Mouse (Mus musculus) limb, embryonic 15.5 days (tissue): ENCODE data around the gene Pycr2. TPM values are rescaled to one million over a fixed set of nuclear protein-coding genes. Genes with fewer than 3 reads are reported as not detected.

Source experiments
- ATAC-seq: fragments of 200-750 bp; cut with Nextera tagmentation; 2 replicates; pipeline ENCODE4 v1.8.0; 2017; ENCODE audit warnings: low read depth, moderate TSS enrichment; ENCODE audit not compliant: insufficient number of reproducible peaks, low FRiP score, low TSS enrichment
- H3K27ac ChIP-seq: fragments of 300-500 bp; sonication (generic); 2 replicates; pipeline ENCODE4 v1.5.1; 2015; ENCODE audit warnings: moderate library complexity, mild to moderate bottlenecking, inconsistent platforms
- H3K27me3 ChIP-seq: fragments of 300-500 bp; sonication (generic); 2 replicates; pipeline ENCODE4 v1.6.1; 2015; ENCODE audit warnings: inconsistent platforms
- H3K36me3 ChIP-seq: fragments of 300-500 bp; sonication (generic); 2 replicates; pipeline ENCODE4 v1.6.1; 2015; ENCODE audit warnings: inconsistent platforms
- H3K4me1 ChIP-seq: fragments of 300-500 bp; sonication (generic); 2 replicates; pipeline ENCODE4 v1.6.1; 2015; ENCODE audit warnings: inconsistent platforms
- H3K4me2 ChIP-seq: fragments of 300-500 bp; sonication (generic); 2 replicates; pipeline ENCODE4 v1.6.1; 2015; ENCODE audit warnings: mild to moderate bottlenecking, inconsistent platforms
- H3K4me3 ChIP-seq: fragments of 300-500 bp; sonication (generic); 2 replicates; pipeline ENCODE4 v1.5.1; 2015; ENCODE audit warnings: mild to moderate bottlenecking, inconsistent platforms
- H3K9ac ChIP-seq: fragments of 300-500 bp; sonication (generic); 2 replicates; pipeline ENCODE4 v1.6.1; 2015; ENCODE audit warnings: inconsistent platforms
- H3K9me3 ChIP-seq: fragments of 300-500 bp; sonication (generic); 2 replicates; pipeline ENCODE4 v1.6.1; 2016; ENCODE audit warnings: inconsistent platforms
- WGBS: fragments of 180-500 bp; shearing (Covaris S2); methylation state at CpG from one replicate; pipeline ENCODE4 v1.1.7; 2015; 5-methylcytosine and 5-hydroxymethylcytosine counted together
- polyA plus RNA-seq: library from polyadenylated mRNA; unstranded; fragments of >200 nt; fragmentation: Nextera tagmentation; extraction: Ambion mirVana; gene quantifications from 2 replicates; pipeline ENCODE4 v1.2.1, GENCODE M21; 2015

The Pycr2 gene
- polyA plus RNA-seq, 1 experiment from 2014 or later: 93.9 TPM

DNA sequence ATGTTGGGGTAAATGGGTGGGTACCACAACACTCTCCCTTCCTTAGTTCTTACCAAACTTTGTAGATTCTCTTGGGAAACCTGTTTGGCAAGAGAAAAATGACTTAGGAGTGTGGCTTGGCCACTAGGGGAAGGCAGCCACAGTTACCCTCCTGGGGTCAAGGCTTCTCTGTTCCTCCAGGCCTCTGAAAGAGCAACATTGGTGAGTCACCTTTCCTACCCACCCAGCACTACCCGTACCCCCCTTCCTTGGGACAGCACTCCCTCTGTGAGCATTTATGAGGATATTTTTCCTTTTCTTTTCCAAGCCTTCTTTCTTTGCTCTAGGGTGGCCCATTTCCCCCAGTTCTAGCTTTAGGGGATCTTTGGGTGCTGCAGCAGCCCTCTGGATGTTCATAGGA is 39.8 kb downstream of the Pycr2 start:
- Histone ChIP-seq H3K9ac (no peak overlapping the region), H3K36me3 (peaks cover 13% of the 10 kb centered on the region), H3K4me2 (peak overlapping the region; percentile 83), H3K4me3 (peak overlapping the region; percentile 86; the same call in 1 of the 2 replicates), H3K9me3 (no peaks in the 10 kb centered on the region), H3K27me3 (no peaks in the 10 kb centered on the region), H3K4me1 (peaks cover 53% of the 10 kb centered on the region), H3K27ac (peak overlapping the region; percentile 94)
- 71% methylated on average over 1 of the region's 1 CpGs for WGBS
- ATAC-seq: no peak

DNA sequence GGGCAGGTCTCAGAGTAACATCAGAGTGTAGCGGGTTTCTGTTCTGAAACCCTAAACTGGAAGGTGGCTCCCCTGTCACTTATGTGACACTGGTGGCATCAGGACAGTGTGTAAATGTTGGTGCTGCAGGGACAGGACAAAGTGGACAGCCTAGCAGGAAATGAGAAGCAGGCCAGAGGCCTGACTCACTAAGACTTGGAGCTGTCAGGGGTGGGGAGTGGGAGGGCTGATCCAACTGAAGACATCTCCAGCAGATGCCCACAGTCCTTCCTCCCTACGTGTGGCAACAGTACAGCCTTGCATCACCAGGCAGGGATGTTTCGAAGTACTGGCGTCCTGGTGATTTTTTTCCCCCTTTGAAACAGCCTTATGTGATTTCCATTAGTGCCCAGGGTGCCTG is 40.5 kb downstream of the Pycr2 start:
- H3K27ac ChIP-seq: peak overlapping the region; percentile 94
- H3K27me3 ChIP-seq: no peaks in the 10 kb centered on the region
- peaks cover 53% of the 10 kb centered on the region for H3K4me1 ChIP-seq
- H3K4me2 ChIP-seq: peak overlapping the region; percentile 44
- 69% methylated on average over 4 of the region's 4 CpGs for WGBS
- peaks cover 20% of the 10 kb centered on the region for H3K36me3 ChIP-seq
- no peaks in the 10 kb centered on the region for H3K9me3 ChIP-seq
- no peak overlapping the region for H3K9ac ChIP-seq
- H3K4me3 ChIP-seq: peak overlapping the region; percentile 24; the same call in 1 of the 2 replicates
- ATAC-seq: no peak

DNA sequence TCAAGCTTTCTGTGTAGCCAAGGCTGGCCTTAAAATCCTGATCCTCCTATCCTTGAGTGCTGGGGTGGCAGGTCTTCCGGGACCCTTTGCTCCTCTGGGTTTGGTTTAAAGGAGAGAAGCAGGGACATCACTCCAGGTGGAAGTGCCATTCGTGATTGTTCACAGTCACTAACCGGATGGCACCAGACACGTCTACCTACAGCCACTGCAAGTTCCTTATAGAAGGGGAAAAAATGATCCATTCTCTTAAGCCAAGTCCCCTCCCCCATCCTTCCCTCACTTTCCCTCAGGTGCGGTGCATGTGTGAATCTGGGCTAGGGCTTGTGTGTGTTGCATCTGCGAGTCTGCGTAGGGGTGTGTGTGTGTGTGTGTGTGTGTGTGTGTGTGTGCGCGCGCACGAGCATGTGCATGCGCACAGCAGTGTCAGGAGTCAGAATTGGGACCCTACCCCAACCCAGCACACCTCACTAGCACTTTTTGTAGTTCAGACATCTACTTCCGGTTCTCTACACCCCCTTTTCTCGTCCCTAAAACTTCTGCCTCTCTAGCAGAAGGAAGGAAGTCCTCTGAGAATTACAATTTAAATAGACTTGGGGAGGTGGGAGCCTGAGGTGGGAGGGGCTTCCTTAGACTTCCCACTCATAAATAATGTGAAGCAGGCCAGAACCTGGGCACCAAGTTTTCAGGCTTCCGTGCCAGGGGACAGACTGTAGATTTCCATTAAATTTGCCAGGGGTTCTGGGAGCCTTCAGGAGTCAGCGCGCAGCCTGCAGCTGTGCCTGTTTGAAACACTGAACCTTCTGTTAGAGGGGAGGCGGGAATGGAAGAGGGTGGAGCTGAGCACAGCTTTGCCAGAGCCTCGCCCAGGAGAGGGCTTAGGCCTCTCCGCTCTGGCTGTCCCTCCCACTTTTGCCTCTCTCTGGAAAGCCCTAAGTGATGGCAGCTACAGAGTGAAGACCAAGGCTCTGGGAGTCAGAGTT is 41.2 kb downstream of the Pycr2 start:
- Histone ChIP-seq H3K4me1 (peaks cover 53% of the 10 kb centered on the region), H3K36me3 (peaks cover 27% of the 10 kb centered on the region), H3K9me3 (no peaks in the 10 kb centered on the region), H3K4me2 (peak overlapping the region; percentile 44), H3K4me3 (peak overlapping the region; percentile 24), H3K27ac (peak overlapping the region; percentile 94), H3K9ac (no peak overlapping the region), H3K27me3 (no peaks in the 10 kb centered on the region)
- 18% methylated on average over 20 of the region's 20 CpGs for WGBS
- peak; percentile 93 for ATAC-seq

DNA sequence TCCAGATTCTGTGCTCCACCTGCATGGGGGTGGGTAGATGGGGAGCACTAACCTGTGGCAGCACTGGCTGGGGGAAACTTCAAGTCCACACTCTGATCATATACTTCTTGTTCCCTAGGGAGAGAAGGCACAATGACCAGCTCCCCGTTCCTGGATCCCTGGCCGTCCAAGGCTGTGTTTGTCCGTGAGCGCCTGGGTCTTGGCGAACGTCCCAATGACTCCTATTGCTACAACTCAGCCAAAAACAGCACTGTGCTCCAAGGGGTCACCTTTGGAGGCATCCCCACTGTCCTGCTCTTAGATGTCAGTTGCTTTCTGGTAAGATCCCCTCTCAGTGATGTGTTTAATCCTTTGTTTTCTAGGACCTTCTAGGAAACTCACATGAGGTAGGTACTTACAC is 42.4 kb downstream of the Pycr2 start:
- 87% methylated on average over 6 of the region's 6 CpGs for WGBS
- Histone ChIP-seq H3K4me2 (peak overlapping the region; percentile 44; the same call in 1 of the 2 replicates), H3K4me1 (peaks cover 48% of the 10 kb centered on the region), H3K9me3 (no peaks in the 10 kb centered on the region), H3K36me3 (peaks cover 31% of the 10 kb centered on the region), H3K9ac (no peak overlapping the region), H3K4me3 (no peak overlapping the region), H3K27me3 (no peaks in the 10 kb centered on the region), H3K27ac (peak overlapping the region; percentile 94; the same call in 1 of the 2 replicates)
- no peak for ATAC-seq

DNA sequence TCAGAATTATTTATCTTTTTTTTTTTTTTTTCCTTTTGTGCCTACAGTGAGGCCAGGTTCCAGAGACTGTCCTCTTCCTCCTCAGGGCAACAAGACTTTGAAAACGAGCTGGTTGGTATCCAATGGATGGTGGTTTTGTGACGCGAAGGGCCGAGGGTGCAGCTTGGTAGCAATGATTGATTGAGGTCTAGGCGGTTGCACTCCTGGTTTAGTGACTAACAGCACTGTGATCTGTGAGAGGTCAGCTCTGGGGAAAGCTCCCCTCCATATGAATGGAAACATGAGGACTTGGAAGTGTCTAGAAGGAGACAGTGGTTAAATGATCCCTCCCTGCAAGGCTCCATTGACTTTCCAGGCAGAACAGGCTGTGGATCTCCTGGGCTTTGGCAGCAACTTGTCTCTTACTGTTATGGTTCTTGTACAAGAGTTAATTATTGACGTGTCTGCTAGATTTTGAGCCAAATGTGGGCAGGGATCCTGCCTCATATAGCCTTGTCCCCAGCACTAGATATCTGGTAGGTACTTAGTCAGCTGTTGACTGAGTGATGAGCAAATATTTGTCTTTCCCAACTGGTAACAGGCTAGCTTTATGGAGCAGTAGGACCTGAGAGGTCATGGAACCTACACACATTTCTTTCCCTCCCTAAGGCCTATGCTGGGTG is 48.1 kb downstream of the Pycr2 start:
- no peak overlapping the region for H3K4me2 ChIP-seq
- no peak overlapping the region for H3K27ac ChIP-seq
- H3K27me3 ChIP-seq: no peaks in the 10 kb centered on the region
- no peak overlapping the region for H3K4me3 ChIP-seq
- no peak for ATAC-seq
- no peaks in the 10 kb centered on the region for H3K9me3 ChIP-seq
- 69% methylated on average over 6 of the region's 6 CpGs for WGBS
- 0 out of 2 replicates have a peak, but pooled peaks cover 3% of the 10 kb centered on the region for H3K4me1 ChIP-seq
- peaks cover 82% of the 10 kb centered on the region for H3K36me3 ChIP-seq
- no peak overlapping the region for H3K9ac ChIP-seq

DNA sequence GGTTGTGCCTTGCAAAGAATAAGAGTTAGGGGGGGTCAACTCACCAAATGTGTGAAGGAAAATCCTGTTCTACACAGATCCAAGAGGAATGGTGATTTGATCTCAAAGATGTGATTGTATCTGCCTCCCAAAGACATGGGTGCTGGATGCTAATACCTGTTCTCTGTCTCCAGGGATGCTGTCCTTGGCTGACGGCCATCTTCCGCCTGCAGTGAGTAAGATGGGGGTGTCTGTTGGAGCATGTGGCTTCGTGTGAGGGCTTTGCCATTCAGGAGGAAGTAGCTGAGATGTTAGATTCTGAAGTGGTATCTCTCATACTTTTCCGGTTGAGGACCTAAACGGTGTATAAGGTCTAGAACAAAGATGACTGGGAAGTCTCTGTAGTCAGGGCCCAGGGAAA is 48.7 kb downstream of the Pycr2 start:
- Histone ChIP-seq H3K27ac (no peak overlapping the region), H3K4me3 (no peak overlapping the region), H3K9ac (no peak overlapping the region), H3K4me1 (0 out of 2 replicates have a peak, but pooled peaks cover 3% of the 10 kb centered on the region), H3K9me3 (no peaks in the 10 kb centered on the region), H3K4me2 (no peak overlapping the region), H3K36me3 (peaks cover 85% of the 10 kb centered on the region), H3K27me3 (no peaks in the 10 kb centered on the region)
- no peak for ATAC-seq
- 83% methylated on average over 5 of the region's 5 CpGs for WGBS

DNA sequence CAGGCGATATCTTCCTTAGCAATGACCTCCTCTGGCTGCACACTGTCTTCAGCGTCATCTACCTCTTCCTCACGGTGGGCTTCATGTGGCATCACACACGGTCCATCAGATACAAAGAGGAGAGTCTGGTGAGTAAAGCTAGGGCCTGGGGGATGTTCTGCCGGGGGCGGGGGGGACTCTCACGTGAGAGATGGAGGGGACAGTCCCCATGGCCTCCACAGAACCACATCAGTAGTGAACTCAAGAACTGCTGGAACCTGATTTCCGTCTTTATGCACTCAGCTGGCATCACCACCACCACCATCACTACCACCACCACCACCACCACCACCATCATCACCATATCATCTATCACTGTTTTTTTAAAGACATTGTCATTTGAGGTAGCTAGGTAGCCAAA is 52.3 kb downstream of the Pycr2 start:
- Histone ChIP-seq H3K4me1 (0 out of 2 replicates have a peak, but pooled peaks cover 3% of the 10 kb centered on the region), H3K9ac (no peak overlapping the region), H3K27ac (no peak overlapping the region), H3K27me3 (no peaks in the 10 kb centered on the region), H3K36me3 (peaks cover 87% of the 10 kb centered on the region), H3K4me3 (no peak overlapping the region), H3K9me3 (no peaks in the 10 kb centered on the region), H3K4me2 (no peak overlapping the region)
- no peak for ATAC-seq
- 94% methylated on average over 8 of the region's 8 CpGs for WGBS

DNA sequence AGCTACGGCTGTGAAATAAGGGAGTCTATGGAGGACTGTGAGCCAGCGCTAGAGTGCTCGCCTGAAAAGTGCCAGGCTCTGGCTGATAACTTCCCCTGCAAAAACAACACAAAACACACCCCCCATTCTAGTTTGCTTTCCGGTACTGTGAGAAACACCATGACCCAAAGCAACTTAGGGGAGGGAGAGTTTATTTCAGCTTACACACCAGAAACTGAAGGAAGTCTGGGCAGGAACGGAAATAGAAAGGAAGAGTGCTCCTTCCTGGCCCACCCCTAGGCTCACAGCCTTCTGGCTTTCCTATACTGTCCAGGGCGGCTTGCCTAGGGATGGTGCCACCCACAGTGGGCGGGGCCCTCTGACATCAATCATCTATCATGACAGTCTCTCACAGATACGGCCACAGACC is 52.9 kb downstream of the Pycr2 start:
- peaks cover 88% of the 10 kb centered on the region for H3K36me3 ChIP-seq
- H3K4me3 ChIP-seq: no peak overlapping the region
- H3K27ac ChIP-seq: no peak overlapping the region
- H3K27me3 ChIP-seq: no peaks in the 10 kb centered on the region
- H3K9me3 ChIP-seq: no peaks in the 10 kb centered on the region
- H3K9ac ChIP-seq: no peak overlapping the region
- 0 out of 2 replicates have a peak, but pooled peaks cover 3% of the 10 kb centered on the region for H3K4me1 ChIP-seq
- WGBS: 81% methylated on average over 8 of the region's 8 CpGs
- H3K4me2 ChIP-seq: no peak overlapping the region
- ATAC-seq: 0 out of 2 replicates have a peak, but pooled peaks have one; percentile 22

Other genes with a start within 250 kb of the Pycr2 start
- 0.17 and 0.22 TPM in 2 replicates for gene Mixl1, start 207.3 kb upstream of the Pycr2 start, polyA plus RNA-seq
- gene Acbd3, start 178.2 kb upstream of the Pycr2 start, polyA plus RNA-seq: 24.0 and 27.9 TPM in 2 replicates
- gene H3f3a, start 90.3 kb upstream of the Pycr2 start, polyA plus RNA-seq: 2,561 and 2,592 TPM in 2 replicates
- gene Sde2, start 53.2 kb upstream of the Pycr2 start, polyA plus RNA-seq: 37.0 and 39.0 TPM in 2 replicates
- 0.28 TPM in 1 of 2 replicates, not detected in the other for gene Lefty2, start 11.2 kb upstream of the Pycr2 start, polyA plus RNA-seq
- gene Lefty1, start 30.7 kb downstream of the Pycr2 start, polyA plus RNA-seq: 3.8 and 4.0 TPM in 2 replicates
- gene Tmem63a, start 38.1 kb downstream of the Pycr2 start, polyA plus RNA-seq: 26.9 and 28.2 TPM in 2 replicates
- 12.4 and 20.3 TPM in 2 replicates for gene Ephx1, start 116.6 kb downstream of the Pycr2 start, polyA plus RNA-seq
- not detected in 2 replicates for gene 9130409I23Rik, start 146.9 kb downstream of the Pycr2 start, polyA plus RNA-seq
- gene Nvl, start 239.9 kb downstream of the Pycr2 start, polyA plus RNA-seq: 31.9 and 36.2 TPM in 2 replicates
- 102 and 105 TPM in 2 replicates for gene Cnih4, start 240.4 kb downstream of the Pycr2 start, polyA plus RNA-seq